15 mouse cellular contexts compared by ENCODE assay signal in genomic region chr16:12693346-12693745, GRCm38 (mm10).
"Had no signal": no experiment of that assay in that cellular context is flagged by ENCODE, and none has a peak within 500 bp of the region (broad histone marks: within the 10 kb centered on the region; RNA-seq: fewer than 3 reads in every experiment).

No protein-coding gene starts in this region.

- H3K27ac ChIP-seq: layer of hippocampus, adult 2 months; limb, embryonic 12.5 days; liver, embryonic 13.5 days; lung, embryonic 15.5 days; macrophage; midbrain, embryonic 13.5 days; neural tube, embryonic 13.5 days had no signal

- H3K27me3 ChIP-seq: limb, embryonic 12.5 days; liver, embryonic 13.5 days; lung, embryonic 15.5 days; midbrain, embryonic 13.5 days; neural tube, embryonic 13.5 days had no signal

- H3K9ac ChIP-seq: limb, embryonic 12.5 days; liver, embryonic 13.5 days; liver, postnatal 0 days; lung, embryonic 15.5 days; midbrain, embryonic 13.5 days; neural tube, embryonic 13.5 days had no signal

- H3K4me2 ChIP-seq: limb, embryonic 12.5 days; liver, embryonic 13.5 days; lung, embryonic 15.5 days; midbrain, embryonic 13.5 days; neural tube, embryonic 13.5 days had no signal

- H3K4me1 ChIP-seq: limb, embryonic 12.5 days; midbrain, embryonic 13.5 days; neural tube, embryonic 13.5 days had no signal

- H3K36me3 ChIP-seq: limb, embryonic 12.5 days; liver, embryonic 13.5 days; lung, embryonic 15.5 days; midbrain, embryonic 13.5 days; neural tube, embryonic 13.5 days had no signal

- H3K4me3 ChIP-seq: layer of hippocampus, adult 2 months; limb, embryonic 12.5 days; liver, embryonic 13.5 days; lung, embryonic 15.5 days; midbrain, embryonic 13.5 days; myocyte; neural tube, embryonic 13.5 days had no signal

- DNase-seq: kidney, postnatal 10 days; kidney, postnatal 4 days; liver; liver, embryonic 13.5 days; liver, postnatal 0 days; lung, postnatal 14 days; right cerebral cortex, postnatal 25 days; thymus, postnatal 36 days had no signal

- ATAC-seq: liver, postnatal 0 days; midbrain, embryonic 13.5 days had no signal

- H3K9me3 ChIP-seq: limb, embryonic 12.5 days; liver, embryonic 13.5 days; lung, embryonic 15.5 days; midbrain, embryonic 13.5 days; neural tube, embryonic 13.5 days had no signal
